Mouse (Mus musculus): Measurements from ENCODE around the gene Gm7714. TPM values are rescaled to one million over a fixed set of nuclear protein-coding genes. Genes with fewer than 3 reads are reported as not detected.
"Not testable (repeated sequence)": the region's sequence is repeated elsewhere in the genome, so short reads cannot be mapped to it uniquely, and the experiment has no call there.

Gene Gm7714
- polyA plus RNA-seq (2016; fragmentation: Nextera tagmentation; extraction: Ambion mirVana), result not detected in 2 replicates

DNA sequence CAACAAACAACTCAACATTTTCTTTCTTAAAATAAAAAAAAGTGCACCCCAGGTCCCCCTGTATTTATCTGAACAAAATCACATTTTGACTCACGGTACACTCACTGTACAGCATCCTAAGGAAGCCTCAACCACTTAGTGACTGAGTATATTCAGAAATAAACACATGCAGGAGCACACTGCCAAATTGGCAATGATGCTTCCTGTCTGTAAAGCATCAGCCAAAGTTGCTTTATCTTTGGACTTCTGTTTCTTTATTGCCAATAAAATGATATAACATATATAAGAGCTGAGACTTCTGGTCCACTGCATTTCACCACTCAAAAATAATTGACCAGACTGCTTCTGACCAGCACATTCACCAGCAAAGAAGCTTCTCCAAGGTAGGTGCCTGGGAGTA is at the start of gene Gm7714:
Gene Gm7714, plus strand, starts transcription at position 301 of the 400 bp plus-strand sequence.
- no peak within 1 kb of the TSS for H3K9ac ChIP-seq (replicated peaks)
- WGBS, result 70% methylated on average over 1 of the region's 1 CpGs

DNA sequence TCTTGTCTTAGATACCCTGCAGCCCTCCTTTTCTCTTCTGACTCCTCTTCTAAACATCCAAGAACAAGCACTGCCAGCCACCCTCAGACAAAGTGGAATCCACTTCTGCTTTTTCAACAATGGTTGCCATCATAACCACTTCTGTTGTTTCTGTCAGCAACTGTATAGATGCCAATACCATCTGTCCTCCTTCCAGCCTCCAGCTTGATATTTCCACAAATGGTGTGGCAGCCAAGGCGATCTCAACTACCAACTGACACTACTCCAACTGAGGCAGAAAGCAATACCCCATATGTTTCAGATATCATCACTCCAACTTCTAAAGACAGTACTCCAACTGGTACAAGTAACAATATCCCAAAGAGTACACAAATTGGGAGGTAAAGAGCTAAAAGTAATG is 12.2 kb upstream of the Gm7714 start:
- Histone ChIP-seq H3K36me3 (no peaks in the 10 kb centered on the region), H3K4me3 (no peak overlapping the region), H3K4me2 (replicated peaks) (no peak overlapping the region), H3K4me1 (no peaks in the 10 kb centered on the region), H3K27ac (replicated peaks) (no peak overlapping the region), H3K9ac (replicated peaks) (no peak overlapping the region), H3K9me3 (peaks cover 4% of the 10 kb centered on the region; the same call in 1 of the 2 replicates), H3K27me3 (no peaks in the 10 kb centered on the region)
- no peak for ATAC-seq (ENCODE audit: low FRiP score, low read depth)
- 88% methylated on average over 1 of the region's 1 CpGs for WGBS

More for the DNA sequence above, at the start of gene Gm7714:
- Histone ChIP-seq H3K4me1 (no peaks in the 10 kb centered on the region), H3K27me3 (no peaks in the 10 kb centered on the region), H3K36me3 (no peaks in the 10 kb centered on the region), H3K27ac (replicated peaks) (no peak within 1 kb of the TSS), H3K4me2 (replicated peaks) (no peak within 1 kb of the TSS), H3K9me3 (no peaks in the 10 kb centered on the region), H3K4me3 (no peak within 1 kb of the TSS)
- ATAC-seq (ENCODE audit: low FRiP score, low read depth), result no peak

DNA sequence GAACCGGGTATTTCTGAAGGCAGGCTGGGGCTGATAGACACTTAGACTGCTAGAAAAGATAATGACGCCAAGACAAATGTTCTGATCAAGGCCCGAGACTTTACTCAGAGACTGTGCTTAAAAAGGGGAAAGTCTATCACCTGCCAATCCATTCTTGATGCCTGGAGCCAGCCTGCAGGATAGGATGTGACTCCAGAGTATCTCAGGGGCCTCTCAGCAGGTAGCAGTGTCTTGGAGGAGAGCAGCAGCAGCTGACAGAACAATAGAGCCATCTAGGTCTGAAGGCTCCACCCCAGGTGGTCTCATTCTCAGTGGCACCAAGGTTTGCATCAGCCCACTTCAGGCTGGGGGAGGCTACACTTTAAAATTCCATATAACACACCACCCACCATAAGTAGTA is 42.6 kb downstream of the Gm7714 start:
- not testable (repeated sequence) for H3K4me2 ChIP-seq (replicated peaks); H3K4me1 ChIP-seq; H3K9ac ChIP-seq (replicated peaks); H3K9me3 ChIP-seq; H3K27me3 ChIP-seq; H3K36me3 ChIP-seq; ATAC-seq (ENCODE audit: low FRiP score, low read depth); H3K27ac ChIP-seq (replicated peaks); H3K4me3 ChIP-seq
- WGBS, result 64% methylated on average over 3 of the region's 3 CpGs

DNA sequence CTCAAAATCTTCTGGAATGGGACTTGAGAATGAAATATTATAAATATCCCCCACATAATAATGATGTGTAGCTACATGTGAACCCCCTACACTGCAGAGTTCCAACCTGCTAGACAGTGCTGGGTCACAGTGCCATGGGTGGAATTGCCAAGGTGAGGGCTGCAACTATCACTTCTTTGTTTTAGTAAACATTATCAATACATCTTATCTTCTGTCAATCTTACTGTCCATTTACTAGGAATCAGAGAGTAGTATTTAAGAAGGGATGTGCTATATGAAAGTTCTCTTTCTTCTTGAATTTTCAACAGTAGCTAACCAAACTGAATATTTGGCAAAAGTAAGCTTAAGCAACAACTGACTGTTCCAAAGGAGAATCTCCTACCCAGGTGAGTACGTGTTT is 48.3 kb downstream of the Gm7714 start, which contains the start of gene Prol1:
Gene Prol1, plus strand, starts transcription at position 301 of the 400 bp plus-strand sequence.
- Histone ChIP-seq H3K9me3 (no peaks in the 10 kb centered on the region), H3K4me3 (no peak within 1 kb of the TSS), H3K4me2 (replicated peaks) (no peak within 1 kb of the TSS), H3K27ac (replicated peaks) (no peak within 1 kb of the TSS), H3K36me3 (no peaks in the 10 kb centered on the region), H3K27me3 (no peaks in the 10 kb centered on the region), H3K9ac (replicated peaks) (no peak within 1 kb of the TSS), H3K4me1 (no peaks in the 10 kb centered on the region)
- no peak for ATAC-seq (ENCODE audit: low FRiP score, low read depth)
- 97% methylated on average over 1 of the region's 1 CpGs for WGBS

Other genes starting within 250 kb of the Gm7714 start
- not detected in 2 replicates for gene Smr2, start 182.4 kb upstream of the Gm7714 start, polyA plus RNA-seq (2016; fragmentation: Nextera tagmentation; extraction: Ambion mirVana)
- gene Gm11116, start 157.4 kb upstream of the Gm7714 start, polyA plus RNA-seq (2016; fragmentation: Nextera tagmentation; extraction: Ambion mirVana), result not detected in 2 replicates
- not detected in 2 replicates for gene Gm11115, start 114.8 kb upstream of the Gm7714 start, polyA plus RNA-seq (2016; fragmentation: Nextera tagmentation; extraction: Ambion mirVana)
- gene Prol1, start 48.4 kb downstream of the Gm7714 start, polyA plus RNA-seq (2016; fragmentation: Nextera tagmentation; extraction: Ambion mirVana), result not detected in 2 replicates
- not detected in 2 replicates for gene Amtn, start 107.2 kb downstream of the Gm7714 start, polyA plus RNA-seq (2016; fragmentation: Nextera tagmentation; extraction: Ambion mirVana)
- not detected in 2 replicates for gene Ambn, start 187.1 kb downstream of the Gm7714 start, polyA plus RNA-seq (2016; fragmentation: Nextera tagmentation; extraction: Ambion mirVana)
- gene Enam, start 219.1 kb downstream of the Gm7714 start, polyA plus RNA-seq (2016; fragmentation: Nextera tagmentation; extraction: Ambion mirVana), result not detected in 2 replicates